Comparison of ENCODE assay signal across 20 mouse cellular contexts in genomic region chr4:65765312-65765711, GRCm38 (mm10).
A peak's percentile ranks its signal among the peaks of the same experiment; 100 is the strongest.
DNase-seq lines count a peak whose midpoint lies in the region; ATAC-seq lines count a peak whose summit lies in the region.
"Had no signal": no experiment of that assay in that cellular context is flagged by ENCODE, and none has a peak within 500 bp of the region (broad histone marks: within the 10 kb centered on the region; RNA-seq: fewer than 3 reads in every experiment).

No protein-coding gene starts in this region.

- ATAC-seq in frontal cortex, adult (ENCODE audit: low TSS enrichment) = peak; percentile 55
- ATAC-seq: activated CD4-positive, CD25-positive, alpha-beta regulatory T cell, adult 4 months; CD4-positive, CD25-positive, alpha-beta regulatory T cell, adult 4 months; Patski had no signal

- no peak for DNase-seq in frontal cortex, postnatal 10 days (ENCODE audit: low spot score in 2 of 2)
- DNase-seq in right cerebral cortex, adult 18-20 months = peak; percentile 19
- no peak for DNase-seq in right cerebral cortex, postnatal 36 days (ENCODE audit: low spot score in 2 of 2)
- peak; percentile 28 for DNase-seq in brain, adult 2 months (ENCODE audit: low read depth, low spot score)
- DNase-seq in spleen, adult 18-20 months = no peak
- DNase-seq: adrenal gland, adult 2 months; adrenal gland, adult 8-10 months; adrenal gland, postnatal 10 days; adrenal gland, postnatal 14 days; adrenal gland, postnatal 25 days; adrenal gland, postnatal 36 days; B cell, adult 2 months; cerebellum, adult 11 months; cerebellum, adult 11-12 months; cerebellum, adult 18-20 months; cerebellum, adult 2 months had no signal

Comparison
In these comparisons a context has a peak if more than half of its experiments do, and no peak if none do; other contexts are left out.
1. DNase-seq: peak in right cerebral cortex, adult 18-20 months (single experiment) and brain, adult 2 months (single experiment); none in frontal cortex, postnatal 10 days (0 of 2), right cerebral cortex, postnatal 36 days (0 of 2) and spleen, adult 18-20 months (0 of 2).